Mouse (Mus musculus) mouse embryonic stem cell (cell line): Measurements from ENCODE around the gene Aldh8a1.

ENCODE experiments used
- in situ Hi-C, 2 experiments: fragments of 300-500 bp; cut with MboI; formaldehyde crosslinking; loops; 1 replicate in 1 of 2; 3 replicates in 1 of 2; pipeline ENCODE4 v1.14.3; 2019 to 2020; ENCODE audit warnings: low sequenced_read_pairs in 2 of 2, low pct_unique_long_range_greater_than_20kb in 1 of 2, mixed read lengths in 1 of 2; ENCODE audit not compliant: unreplicated experiment in 1 of 2

Gene Aldh8a1

GRCm38 (mm10) chr10:21376682-21377473, at the start of gene Aldh8a1:
Gene Aldh8a1 (plus strand): TSS chr10:21377291.
- in situ Hi-C loops: no loop called here

- in situ Hi-C loops: loop anchor here (25.0 kb wide), 3 partner anchors 290 to 965 kb away; no protein-coding TSS in a partner anchor
Measured at GRCm38 (mm10) chr10:21327605-21328135, 49.4 kb upstream of the Aldh8a1 start.

GRCm38 (mm10) chr10:21334349-21335105, 42.6 kb upstream of the Aldh8a1 start:
- in situ Hi-C loops: loop anchor here (25.0 kb wide), 3 partner anchors 297 to 972 kb away; no protein-coding TSS in a partner anchor

- in situ Hi-C loops: loop anchor here (25.0 kb wide), 3 partner anchors 298 to 973 kb away; no protein-coding TSS in a partner anchor
Measured at GRCm38 (mm10) chr10:21335534-21335933, 41.6 kb upstream of the Aldh8a1 start.

GRCm38 (mm10) chr10:21337191-21337590, 39.9 kb upstream of the Aldh8a1 start:
- in situ Hi-C loops: loop anchor here (25.0 kb wide), 3 partner anchors 300 to 975 kb away; no protein-coding TSS in a partner anchor

GRCm38 (mm10) chr10:21341706-21342105, 35.4 kb upstream of the Aldh8a1 start:
- in situ Hi-C loops: loop anchor here (25.0 kb wide), 3 partner anchors 304 to 979 kb away; no protein-coding TSS in a partner anchor

GRCm38 (mm10) chr10:21342331-21343005, 34.6 kb upstream of the Aldh8a1 start:
- in situ Hi-C loops: loop anchor here (25.0 kb wide), 3 partner anchors 305 to 980 kb away; no protein-coding TSS in a partner anchor

- in situ Hi-C loops: loop anchor here (25.0 kb wide), 3 partner anchors 310 to 985 kb away; no protein-coding TSS in a partner anchor
Measured at GRCm38 (mm10) chr10:21347332-21347731, 29.8 kb upstream of the Aldh8a1 start.

GRCm38 (mm10) chr10:21349449-21349848, 27.6 kb upstream of the Aldh8a1 start:
- in situ Hi-C loops: loop anchor here (25.0 kb wide), 3 partner anchors 312 to 987 kb away; no protein-coding TSS in a partner anchor

GRCm38 (mm10) chr10:21349946-21350345, 27.1 kb upstream of the Aldh8a1 start:
- in situ Hi-C loops: loop anchor here (25.0 kb wide), 3 partner anchors 313 to 988 kb away; no protein-coding TSS in a partner anchor

- in situ Hi-C loops: no loop called here
Measured at GRCm38 (mm10) chr10:21350531-21351515, 26.3 kb upstream of the Aldh8a1 start.

- in situ Hi-C loops: no loop called here
Measured at GRCm38 (mm10) chr10:21351766-21352165, 25.3 kb upstream of the Aldh8a1 start.

- in situ Hi-C loops: no loop called here
Measured at GRCm38 (mm10) chr10:21353890-21354289, 23.2 kb upstream of the Aldh8a1 start.

- in situ Hi-C loops: no loop called here
Measured at GRCm38 (mm10) chr10:21354506-21354905, 22.6 kb upstream of the Aldh8a1 start.

- in situ Hi-C loops: no loop called here
Measured at GRCm38 (mm10) chr10:21357986-21358385, 19.1 kb upstream of the Aldh8a1 start.

GRCm38 (mm10) chr10:21359086-21359485, 18.0 kb upstream of the Aldh8a1 start:
- in situ Hi-C loops: no loop called here

- in situ Hi-C loops: no loop called here
Measured at GRCm38 (mm10) chr10:21361871-21362270, 15.2 kb upstream of the Aldh8a1 start.
